Mouse (Mus musculus): ENCODE measurements around the gene Gpr158. TPM values are rescaled to one million over a fixed set of nuclear protein-coding genes. Genes with fewer than 3 reads are reported as not detected.
"Not testable (repeated sequence)": the region's sequence is repeated elsewhere in the genome, so short reads cannot be mapped to it uniquely, and the experiment has no call there.

The Gpr158 gene
- total RNA-seq (2021) = 1 to 10 TPM in 1 of 2 experiments, under 1 TPM in 1; 0.76 to 1.0 TPM
- long read RNA-seq, experiment 1 = 0 reads
- long read RNA-seq, experiment 2, full-length matches to known transcripts = 1 of 1 reads
- long read RNA-seq, experiment 2, partial matches to known transcripts = 0 of 1 reads
- long read RNA-seq, experiment 2, other reads (novel, unspliced or antisense) = 0 of 1 reads

- DNase-seq (ENCODE audit: low spot score in 2 of 2) = peak; percentile 63 to 64
These were observed at the start of gene Gpr158 for GRCm38 (mm10) chr2:21367345-21368111. Gene Gpr158, plus strand, starts transcription at chr2:21367542.

DNA sequence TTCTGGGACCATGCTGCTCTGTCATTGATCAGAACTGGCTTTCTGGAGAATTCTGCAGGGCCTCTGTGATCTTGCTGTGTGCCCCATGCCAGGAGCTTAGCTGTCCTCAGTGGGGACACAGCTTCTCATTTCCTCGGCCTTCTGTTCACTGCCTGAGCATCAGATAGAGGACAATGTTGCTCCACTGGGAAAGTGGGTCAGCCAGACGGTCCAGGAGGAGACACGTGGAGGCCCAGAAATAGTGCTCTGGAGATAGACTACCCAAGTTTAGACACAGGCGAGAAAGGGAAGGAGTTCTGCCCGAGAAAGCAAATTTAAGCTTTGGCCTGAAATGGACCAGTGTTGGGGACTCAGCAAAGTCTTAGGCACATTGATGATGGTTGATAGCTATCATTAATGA, 23.5 kb upstream of the Gpr158 start:
- DNase-seq (ENCODE audit: low spot score in 2 of 2) = no peak

GRCm38 (mm10) chr2:21368351-21369170, 1.2 kb downstream of the Gpr158 start:
- no peak for DNase-seq (ENCODE audit: low spot score in 2 of 2)

DNA sequence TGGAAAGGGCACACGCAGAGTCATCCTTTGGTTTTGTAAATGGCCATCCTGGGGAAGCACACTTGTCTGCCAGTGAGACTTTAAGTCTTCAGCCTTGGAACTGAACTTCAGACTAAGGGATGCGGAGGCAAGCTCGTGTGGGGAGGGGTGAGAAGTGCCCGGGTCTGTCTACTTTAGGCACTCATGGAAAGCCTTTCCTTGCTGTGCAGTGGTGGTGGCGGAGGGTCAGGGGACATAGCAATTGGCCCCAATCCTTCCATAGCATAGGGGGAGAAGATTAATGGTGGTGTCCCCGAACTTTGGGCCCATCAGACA, 1.8 kb downstream of the Gpr158 start:
- DNase-seq (ENCODE audit: low spot score in 2 of 2) = no peak

DNA sequence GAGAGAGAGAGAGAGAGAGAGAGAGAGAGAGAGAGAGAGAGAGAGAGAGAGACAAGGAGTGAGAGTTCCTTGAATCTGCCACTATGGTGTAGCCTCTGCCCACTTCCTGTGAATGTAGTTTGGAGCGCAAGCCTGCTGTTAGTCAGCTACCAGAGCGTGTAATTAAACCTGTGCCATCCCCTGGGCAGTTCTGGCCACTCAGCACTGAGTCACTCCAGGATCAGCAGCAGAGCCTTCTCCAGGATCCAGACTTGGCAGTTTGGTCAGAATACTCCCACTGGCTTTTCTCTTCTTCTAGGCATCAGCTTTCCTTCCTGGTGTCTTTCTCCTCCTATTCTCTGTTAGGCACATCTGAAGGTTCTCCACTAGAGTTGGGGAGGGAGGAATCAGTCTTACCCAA, 2.2 kb downstream of the Gpr158 start:
- DNase-seq (ENCODE audit: low spot score in 2 of 2) = no peak

GRCm38 (mm10) chr2:21379516-21379915, 12.2 kb downstream of the Gpr158 start:
- DNase-seq (ENCODE audit: low spot score in 2 of 2) = no peak

DNA sequence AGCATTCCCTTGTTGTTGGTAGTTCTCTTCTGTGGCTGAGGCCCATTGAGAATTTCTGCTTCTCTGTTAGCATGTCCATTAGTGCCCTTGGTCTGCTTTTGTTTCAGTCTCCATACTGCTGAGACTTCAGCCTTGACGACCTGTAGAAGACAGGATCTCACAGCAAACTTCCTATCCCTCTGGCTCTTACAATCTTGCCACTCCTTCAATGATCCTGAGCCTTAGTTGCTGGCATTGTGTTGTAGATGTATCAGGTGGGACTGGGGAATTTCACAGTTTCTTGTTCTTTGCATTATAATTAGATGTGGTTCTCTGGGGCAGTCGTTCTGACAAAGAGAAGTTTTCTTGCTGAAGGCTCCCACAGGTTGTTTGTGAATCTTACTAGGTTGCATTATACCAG, 25.4 kb downstream of the Gpr158 start:
- DNase-seq (ENCODE audit: low spot score in 2 of 2) = no peak

- DNase-seq (ENCODE audit: low spot score in 2 of 2) = no peak
These were observed 30.0 kb downstream of the Gpr158 start for GRCm38 (mm10) chr2:21397347-21397746.

- DNase-seq (ENCODE audit: low spot score in 2 of 2) = no peak
These were observed 32.3 kb downstream of the Gpr158 start for GRCm38 (mm10) chr2:21399657-21400056.

DNA sequence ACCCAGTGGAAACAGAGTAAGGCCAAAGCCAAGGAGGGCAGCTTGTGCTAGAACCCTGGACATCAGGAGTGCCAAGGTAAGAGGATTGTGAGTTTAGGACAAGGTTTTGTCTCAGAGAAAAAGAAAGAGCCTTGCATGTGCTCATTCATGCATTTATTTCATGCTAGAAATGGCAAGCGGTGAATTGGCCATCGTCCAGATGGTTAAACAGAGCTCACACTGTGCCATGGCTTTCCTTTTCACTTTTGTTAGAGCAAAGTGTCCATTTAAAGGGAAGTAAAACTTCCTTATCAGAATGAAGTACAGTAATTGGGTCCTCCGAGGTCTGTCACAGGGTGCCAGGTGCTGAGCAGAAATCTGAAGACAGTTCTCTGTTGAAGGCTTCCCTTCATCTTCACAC, 38.3 kb downstream of the Gpr158 start:
- no peak for DNase-seq (ENCODE audit: low spot score in 2 of 2)

DNA sequence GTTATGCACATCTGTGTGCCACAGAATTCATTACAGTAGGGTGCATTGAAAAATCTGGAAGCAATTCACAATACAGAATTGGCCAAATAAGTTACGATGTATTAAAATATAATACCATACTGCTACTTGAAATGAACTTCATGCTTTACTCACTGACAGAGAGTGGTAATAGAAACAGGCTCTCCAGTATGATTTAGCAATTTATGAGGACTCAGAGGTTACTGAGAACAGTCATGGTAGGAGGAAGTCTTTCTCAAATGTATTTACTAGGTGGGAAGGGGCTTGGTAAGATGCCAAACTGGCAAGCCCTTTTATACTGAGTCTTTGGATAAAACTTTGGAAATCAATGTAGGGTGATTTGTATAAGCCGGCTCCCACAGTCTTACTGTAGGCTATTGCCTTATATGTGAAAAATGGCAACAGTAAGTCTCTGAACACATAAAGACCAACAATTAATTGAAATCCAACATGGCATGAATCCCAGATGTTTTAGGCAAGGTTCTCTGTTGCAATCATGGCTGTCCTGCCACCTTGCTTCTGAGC, 40.2 kb downstream of the Gpr158 start:
- DNase-seq (ENCODE audit: low spot score in 2 of 2) = no peak

GRCm38 (mm10) chr2:21408821-21409220, 41.5 kb downstream of the Gpr158 start:
- no peak for DNase-seq (ENCODE audit: low spot score in 2 of 2)

DNA sequence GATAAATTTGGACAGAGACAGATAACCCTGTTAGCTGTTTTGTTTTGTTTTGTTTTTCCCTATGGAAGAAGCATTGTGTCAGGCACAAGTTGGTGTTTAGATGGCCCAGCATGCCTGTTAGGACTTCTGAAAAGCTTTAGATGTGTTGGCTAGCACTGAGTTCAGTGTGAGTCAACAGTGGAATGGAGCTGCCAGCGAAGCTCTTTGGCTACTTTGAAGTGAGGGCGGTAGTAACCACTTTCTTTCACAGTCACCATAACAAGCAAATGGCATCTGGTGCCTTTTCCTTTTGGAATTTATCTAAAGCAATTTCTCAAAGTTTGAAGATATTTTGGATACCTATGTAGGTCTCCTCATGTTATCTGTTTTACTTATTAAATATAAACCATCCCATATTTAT, 62.9 kb downstream of the Gpr158 start:
- no peak for DNase-seq (ENCODE audit: low spot score in 2 of 2)

DNA sequence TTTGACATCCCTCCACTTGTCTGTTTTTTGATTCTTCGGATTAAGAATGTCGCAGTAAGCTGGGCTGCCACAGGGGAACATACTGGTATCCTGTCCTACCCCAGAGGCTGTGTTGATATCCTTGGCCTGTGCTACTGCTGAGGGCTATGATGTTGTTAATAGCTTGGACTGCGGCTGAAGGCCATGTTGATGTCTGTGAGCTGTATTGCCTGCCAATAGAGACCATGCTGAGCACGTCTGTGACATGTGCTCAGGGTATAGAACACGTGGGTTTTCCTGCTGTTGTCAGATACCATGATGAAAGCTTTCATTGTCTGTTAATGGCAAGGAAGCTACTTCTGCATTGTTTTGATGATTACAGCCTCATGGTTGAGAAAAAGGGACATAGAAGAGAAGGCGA, 63.8 kb downstream of the Gpr158 start:
- DNase-seq (ENCODE audit: low spot score in 2 of 2) = no peak

DNA sequence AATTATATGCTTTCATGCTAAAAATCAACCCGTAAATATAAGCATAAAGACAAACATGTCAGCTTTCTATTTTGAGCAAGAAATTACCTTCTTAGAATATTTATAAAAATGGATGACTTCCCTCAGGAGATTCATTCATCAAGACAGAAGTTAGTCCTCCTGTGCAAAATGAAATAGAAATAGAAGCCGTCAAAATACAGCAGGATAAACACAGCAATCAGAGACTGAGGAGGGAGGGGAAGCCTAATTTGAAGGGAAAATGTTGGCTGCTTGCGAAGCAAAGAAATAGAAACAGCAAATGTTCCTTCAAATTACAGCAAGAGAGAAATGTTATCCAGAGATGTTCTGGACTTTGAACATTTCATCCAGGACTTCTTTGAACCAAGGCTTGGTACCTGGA, 72.3 kb downstream of the Gpr158 start:
- DNase-seq (ENCODE audit: low spot score in 2 of 2) = no peak

GRCm38 (mm10) chr2:21460606-21461005, 93.3 kb downstream of the Gpr158 start:
- not testable (repeated sequence) for DNase-seq (ENCODE audit: low spot score in 2 of 2)

- no peak for DNase-seq (ENCODE audit: low spot score in 2 of 2)
These were observed 107.6 kb downstream of the Gpr158 start for GRCm38 (mm10) chr2:21474957-21475356.

GRCm38 (mm10) chr2:21496881-21497280, 129.5 kb downstream of the Gpr158 start:
- DNase-seq (ENCODE audit: low spot score in 2 of 2) = no peak

DNA sequence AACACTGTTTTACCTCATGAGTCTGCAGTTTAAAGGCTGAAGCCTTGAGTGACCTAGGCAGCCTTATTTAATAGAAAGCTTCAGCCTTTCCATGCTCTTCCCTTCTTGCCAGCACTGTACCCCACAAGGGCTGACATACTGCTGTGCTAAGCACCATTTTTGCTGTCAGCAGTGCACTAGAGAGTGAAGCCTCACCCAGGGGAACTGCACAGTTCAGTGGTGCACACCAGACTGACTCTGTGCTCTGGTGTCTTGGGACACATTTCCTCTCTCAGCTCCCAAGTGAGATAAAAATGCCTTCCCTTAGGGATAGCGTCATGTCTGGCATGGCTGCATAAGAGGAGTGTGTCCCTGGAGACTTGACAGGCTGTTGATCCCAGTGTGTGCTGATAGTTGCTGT, 130.6 kb downstream of the Gpr158 start:
- DNase-seq (ENCODE audit: low spot score in 2 of 2) = no peak

DNA sequence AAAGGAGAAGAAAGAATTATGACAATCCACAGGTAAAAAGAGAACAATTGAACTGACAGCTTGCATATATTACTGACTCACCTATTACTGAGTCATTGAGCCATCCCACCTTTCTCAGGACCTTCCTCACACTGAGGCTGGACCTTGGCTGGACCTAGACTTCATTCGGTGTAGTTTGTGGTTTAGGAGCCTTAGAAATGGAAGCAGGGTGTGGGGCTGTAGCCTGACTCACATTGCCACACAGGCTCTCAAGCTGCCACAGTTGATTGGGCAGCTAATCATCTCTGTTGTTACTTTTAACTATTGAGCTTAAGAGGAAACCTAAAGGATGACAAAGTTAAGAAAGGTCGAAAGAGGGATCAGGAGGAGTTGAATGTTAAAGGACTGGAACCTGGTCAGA, 132.1 kb downstream of the Gpr158 start:
- no peak for DNase-seq (ENCODE audit: low spot score in 2 of 2)

DNA sequence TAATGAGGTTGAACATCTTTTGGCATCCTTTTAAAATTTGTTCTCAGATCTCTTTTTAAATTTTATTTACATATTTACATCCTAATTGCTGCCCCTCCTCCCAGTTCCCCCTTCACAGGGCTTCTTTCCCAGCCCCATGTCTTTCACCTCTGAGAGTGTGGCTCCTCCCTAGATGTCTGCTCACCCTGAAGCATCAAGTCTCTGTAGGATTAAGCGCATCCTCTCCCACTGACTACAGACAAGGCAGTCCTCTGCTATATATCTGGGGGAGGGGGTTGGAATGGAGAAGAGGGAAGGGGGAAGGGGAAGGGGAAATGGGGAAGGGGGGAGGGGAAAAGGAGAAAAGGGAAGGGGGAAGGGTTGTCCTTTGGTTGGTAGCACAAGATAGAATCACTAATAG, 140.1 kb downstream of the Gpr158 start:
- DNase-seq (ENCODE audit: low spot score in 2 of 2) = no peak

DNA sequence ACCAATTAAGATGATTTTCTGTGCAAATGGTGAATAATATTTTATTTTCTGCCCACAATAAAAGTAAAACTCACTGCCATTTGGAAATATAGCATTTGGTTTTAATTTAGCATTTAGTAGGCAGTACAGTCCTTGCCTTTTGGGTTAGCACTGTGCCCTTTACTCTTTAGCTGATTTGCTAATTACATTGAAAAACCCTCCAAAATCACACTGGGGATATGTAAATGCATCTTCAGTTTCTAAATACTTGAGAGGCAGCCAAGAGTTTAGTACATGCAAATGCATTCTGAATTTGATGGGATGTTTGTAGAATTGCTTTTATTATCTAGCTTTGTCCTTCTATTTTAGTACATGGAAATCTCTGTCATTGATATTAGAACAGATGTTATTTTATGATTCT, 163.4 kb downstream of the Gpr158 start:
- DNase-seq (ENCODE audit: low spot score in 2 of 2) = no peak

Data from adrenal gland, postnatal 4 days (tissue).